Comparison of ENCODE assay signal across 15 mouse cellular contexts in the genomic region with DNA sequence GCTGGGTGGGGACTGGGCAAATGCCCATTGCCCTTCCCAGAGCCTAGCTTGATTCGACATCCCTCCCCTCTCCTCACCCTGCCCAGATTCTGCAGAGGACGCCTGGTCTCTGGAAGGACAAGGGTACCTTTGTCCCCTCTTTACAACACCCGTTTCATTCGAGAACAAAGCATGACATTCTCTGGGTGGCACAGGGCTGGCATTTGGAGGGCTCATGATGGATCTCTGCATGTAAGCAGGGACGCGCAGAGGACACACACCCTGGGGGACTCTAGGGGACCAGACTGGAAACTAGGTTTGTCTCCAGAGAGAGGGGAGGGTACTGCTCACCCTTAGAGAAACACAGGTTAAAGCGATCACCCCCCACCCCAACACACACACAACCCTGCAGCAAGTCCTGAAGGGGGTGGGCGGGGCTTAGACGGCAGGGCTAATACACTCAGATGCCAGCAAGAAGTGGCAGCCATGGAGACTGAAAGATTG. TPM values are rescaled to one million over a fixed set of nuclear protein-coding genes. Genes with fewer than 3 reads are reported as not detected.
DNase-seq lines count a peak whose midpoint lies in the region; ATAC-seq and TF ChIP-seq lines count a peak whose summit lies in the region.
"Had no signal": no experiment of that assay in that cellular context is flagged by ENCODE, and none has a peak within 500 bp of the region (broad histone marks: within the 10 kb centered on the region; RNA-seq: fewer than 3 reads in every experiment).

No protein-coding gene starts in this region.

- H3K4me1 ChIP-seq in olfactory bulb, adult 2 months (ENCODE audit: control insufficient read depth, insufficient read depth, low read length) = peaks cover 33% of the 10 kb centered on the region

- TF ChIP-seq CTCF in olfactory bulb, adult 2 months (IDR thresholded peaks at IDR 0.05; ENCODE audit: insufficient read depth, low read depth, low read length) = no peak
- TF ChIP-seq CTCF in gastrocnemius, adult 2 months (IDR thresholded peaks at IDR 0.05) = no peak

- no peak overlapping the region for H3K4me3 ChIP-seq in olfactory bulb, adult 2 months (ENCODE audit: insufficient read depth, low read depth, low read length)
- H3K4me3 ChIP-seq in gastrocnemius, adult 2 months = no peak overlapping the region

- 34% methylated on average over 9 of the region's 9 CpGs for WGBS in olfactory bulb, adult 2 months

- TF ChIP-seq POLR2A in olfactory bulb, adult 2 months (IDR thresholded peaks at IDR 0.05; ENCODE audit: insufficient read depth, low read depth, low read length) = no peak

- no peak for DNase-seq in frontal cortex, postnatal 10 days (ENCODE audit: low spot score in 2 of 2)
- peak; percentile 63 to 74 for DNase-seq in right cerebral cortex, postnatal 10 days (ENCODE audit: low spot score in 2 of 2)
- no peak for DNase-seq in right cerebral cortex, postnatal 14 days
- DNase-seq in layer of hippocampus, postnatal 10 days (ENCODE audit: low spot score in 2 of 2) = peak; percentile 50 to 63
- DNase-seq in gastrocnemius, adult 2 months = no peak
- DNase-seq in spleen, adult 12 weeks (ENCODE audit: low spot score) = no peak
- DNase-seq: adrenal gland, adult 8-10 months; heart, postnatal 4 days; kidney, postnatal 4 days had no signal

- H3K27ac ChIP-seq in olfactory bulb, adult 2 months (ENCODE audit: insufficient read depth, low read depth, low read length) = peak overlapping the region; percentile 82
- no peak overlapping the region for H3K27ac ChIP-seq in gastrocnemius, adult 2 months
- H3K27ac ChIP-seq: liver, embryonic 14.5 days had no signal

- peak; percentile 54 for ATAC-seq in frontal cortex, adult (ENCODE audit: low TSS enrichment)

- intact Hi-C loops in gastrocnemius, adult 2 months (cut with DNase I) = loop anchor here (2.0 kb wide), 3 partner anchors 45 to 111 kb away; no protein-coding TSS in a partner anchor

RNA-seq across cellular contexts. Expression of a gene that starts 46.4 kb away (rescaled TPM):
- total RNA-seq in layer of hippocampus, postnatal 10 days (2021) = 100 to 1,000 TPM; 124 to 133 TPM
- not detected in 2 replicates for polyA plus RNA-seq in olfactory bulb, adult 2 months (2012; ENCODE audit: insufficient read depth, insufficient read length, low replicate concordance, missing spikeins)
- 1 to 10 TPM; 3.0 to 4.2 TPM for total RNA-seq in gastrocnemius, adult 2 months (2021)

RNA-seq across cellular contexts. Expression of a gene that starts 49.3 kb away (rescaled TPM):
- total RNA-seq in layer of hippocampus, postnatal 10 days (2021) = 10 to 100 TPM; 35.6 to 46.3 TPM
- not detected in 2 replicates for polyA plus RNA-seq in olfactory bulb, adult 2 months (2012; ENCODE audit: insufficient read depth, insufficient read length, low replicate concordance, missing spikeins)
- total RNA-seq in gastrocnemius, adult 2 months (2021) = 10 to 100 TPM; 14.6 to 21.5 TPM

RNA-seq across cellular contexts. Expression of a gene that starts 54.1 kb away (rescaled TPM):
- total RNA-seq in layer of hippocampus, postnatal 10 days (2021) = 1 to 10 TPM; 3.1 to 5.1 TPM
- polyA plus RNA-seq in olfactory bulb, adult 2 months (2012; ENCODE audit: insufficient read depth, insufficient read length, low replicate concordance, missing spikeins) = not detected in 2 replicates
- total RNA-seq in gastrocnemius, adult 2 months (2021) = not detected
- total RNA-seq: adrenal gland, adult 8-10 months; granulocyte monocyte progenitor cell, adult 5-6 weeks; heart, postnatal 4 days; megakaryocyte, adult 5-6 weeks had no signal
- polyA plus RNA-seq: liver, embryonic 14.5 days; stomach, embryonic 14.5 days had no signal

Comparison
In these comparisons a context has a peak if more than half of its experiments do, and no peak if none do; other contexts are left out.
1. DNase-seq: peak in right cerebral cortex, postnatal 10 days (2 of 2) and layer of hippocampus, postnatal 10 days (2 of 2); none in frontal cortex, postnatal 10 days (0 of 2), right cerebral cortex, postnatal 14 days (single experiment), gastrocnemius, adult 2 months (single experiment) and spleen, adult 12 weeks (single experiment).
2. RNA of a gene that starts 46.4 kb away (total RNA-seq): 124 to 133 TPM in layer of hippocampus, postnatal 10 days; 3.0 to 4.2 TPM in gastrocnemius, adult 2 months; every median in the first group is over 10 times any median in the second.
3. RNA of a gene that starts 54.1 kb away (total RNA-seq): 3.1 to 5.1 TPM in layer of hippocampus, postnatal 10 days; not detected in gastrocnemius, adult 2 months; every median in the first group is over 4 times any median in the second.